Mouse (Mus musculus): Measurements from ENCODE around the gene Fmn2. TPM values are rescaled to one million over a fixed set of nuclear protein-coding genes. Genes with fewer than 3 reads are reported as not detected.

Gene Fmn2
- total RNA-seq, 2 experiments from 2014 or later: 5.0 to 5.9 TPM

DNA sequence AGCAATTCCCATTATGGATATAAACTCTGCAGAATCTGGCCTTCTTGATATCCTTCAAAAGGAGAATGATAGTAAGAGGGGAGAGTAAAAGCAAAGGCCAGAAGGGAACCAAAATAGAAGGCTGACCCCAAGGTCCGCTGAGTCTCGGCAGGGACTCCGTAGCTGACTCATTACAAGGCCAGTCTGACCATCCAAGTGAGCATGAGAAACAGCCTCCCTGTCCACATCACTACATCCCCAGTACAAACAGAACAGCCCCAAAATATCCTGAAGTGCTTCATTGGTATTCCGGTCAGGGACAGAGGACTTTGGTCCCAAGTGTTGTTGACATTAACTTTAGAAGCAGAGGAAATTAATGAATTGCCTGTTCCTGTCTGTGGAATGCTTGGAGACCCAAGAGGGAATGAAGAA lies 270.3 kb downstream of the Fmn2 start:
- DNase-seq (ENCODE audit: low spot score in 2 of 2): no peak

DNA sequence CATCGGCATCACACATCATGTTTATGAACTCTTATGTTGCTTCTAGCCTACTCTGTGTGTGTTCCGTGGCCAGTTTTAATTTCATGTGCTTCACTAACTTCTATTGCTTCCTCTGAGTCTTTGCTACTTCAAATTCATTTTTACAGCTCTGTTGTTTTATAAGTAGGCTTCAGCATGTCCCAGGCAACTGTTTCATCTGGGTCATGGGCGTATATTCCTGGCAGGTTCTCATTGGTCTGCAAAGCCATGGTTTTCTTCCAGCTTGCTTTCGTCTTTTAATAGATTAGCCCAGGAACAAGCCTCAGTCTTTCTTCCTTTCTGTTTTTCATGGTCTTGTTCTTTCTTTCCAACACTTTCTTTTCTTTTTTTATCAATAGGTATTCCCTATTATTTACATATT lies 279.4 kb downstream of the Fmn2 start:
- DNase-seq (ENCODE audit: low spot score in 2 of 2): no peak

DNA sequence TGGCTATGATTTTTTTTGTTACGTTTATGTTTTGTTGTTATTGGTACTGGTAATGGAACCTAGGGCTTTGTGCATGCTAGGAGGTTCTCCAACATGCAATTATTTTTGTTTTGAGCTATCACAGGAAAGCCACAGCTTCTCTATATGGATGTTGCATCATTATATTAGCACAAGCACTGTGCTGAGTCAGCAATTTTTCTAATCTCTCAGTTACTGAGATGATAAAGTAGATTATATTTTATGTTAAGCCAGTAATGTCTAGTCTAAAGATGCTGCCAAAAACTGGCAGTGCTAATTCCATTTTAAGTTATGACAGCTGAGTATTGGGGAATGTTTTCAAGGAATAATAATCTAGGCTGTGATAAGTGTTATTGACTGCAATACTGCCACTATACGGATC lies 287.0 kb downstream of the Fmn2 start:
- no peak for DNase-seq (ENCODE audit: low spot score in 2 of 2)

DNA sequence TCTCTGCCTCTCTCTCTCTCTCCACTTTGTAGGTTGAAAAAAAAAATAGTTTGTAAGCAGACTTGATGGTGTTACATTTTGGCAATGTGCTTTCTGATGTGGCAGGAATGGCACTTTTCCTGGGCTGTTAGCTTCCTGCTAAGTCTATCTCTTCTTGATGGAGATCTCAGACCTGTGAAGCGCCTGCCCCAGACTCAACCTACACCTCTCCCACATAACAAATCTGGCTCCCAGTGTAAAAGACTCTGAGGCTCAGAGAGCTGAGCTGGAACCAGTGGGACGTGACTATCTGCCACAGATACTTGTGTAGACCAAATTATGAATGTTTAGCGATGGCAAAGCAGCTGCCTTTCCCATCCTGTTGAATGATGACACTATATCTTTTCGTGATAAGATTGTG lies 310.2 kb downstream of the Fmn2 start:
- no peak for DNase-seq (ENCODE audit: low spot score in 2 of 2)

DNA sequence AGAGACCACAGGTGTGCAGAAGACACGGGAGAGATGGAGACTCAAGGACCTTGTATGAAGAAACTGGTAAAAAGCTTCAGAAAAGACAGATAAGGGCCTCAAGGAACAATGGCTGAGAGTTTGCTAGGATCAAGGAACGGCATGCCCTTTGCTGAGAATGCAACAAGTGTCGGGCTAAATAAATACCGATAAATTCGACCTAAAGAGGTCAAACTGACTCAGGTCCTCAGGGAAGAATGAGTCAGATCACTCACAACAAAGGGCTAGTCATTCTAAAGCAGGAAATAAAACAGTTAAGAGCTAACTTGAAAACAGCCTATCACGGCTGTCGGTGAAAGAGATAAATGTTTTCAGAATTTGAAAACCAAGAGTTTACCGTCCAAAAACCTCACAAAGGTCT lies 324.9 kb downstream of the Fmn2 start:
- no peak for DNase-seq (ENCODE audit: low spot score in 2 of 2)

DNA sequence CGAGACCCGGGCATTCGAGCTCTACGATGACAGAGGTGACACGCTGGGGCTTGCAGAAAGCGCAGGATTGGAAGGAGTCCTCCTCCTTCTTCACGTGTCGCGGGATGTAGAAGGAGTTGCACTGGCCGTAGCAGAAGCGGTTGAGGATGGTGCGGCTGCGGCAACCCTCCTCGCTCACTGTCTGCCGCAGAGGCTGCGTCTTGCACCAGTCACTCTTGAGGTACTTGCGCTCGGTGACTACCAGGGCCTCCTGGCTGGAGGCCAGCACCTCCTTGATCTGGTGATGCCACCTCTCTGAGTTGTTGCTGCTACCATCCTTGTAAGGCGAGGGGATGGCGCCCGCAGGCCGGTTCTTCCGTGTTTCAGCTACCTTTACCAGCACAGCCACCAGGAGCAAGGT lies 335.2 kb downstream of the Fmn2 start:
- no peak for DNase-seq (ENCODE audit: low spot score in 2 of 2)

DNA sequence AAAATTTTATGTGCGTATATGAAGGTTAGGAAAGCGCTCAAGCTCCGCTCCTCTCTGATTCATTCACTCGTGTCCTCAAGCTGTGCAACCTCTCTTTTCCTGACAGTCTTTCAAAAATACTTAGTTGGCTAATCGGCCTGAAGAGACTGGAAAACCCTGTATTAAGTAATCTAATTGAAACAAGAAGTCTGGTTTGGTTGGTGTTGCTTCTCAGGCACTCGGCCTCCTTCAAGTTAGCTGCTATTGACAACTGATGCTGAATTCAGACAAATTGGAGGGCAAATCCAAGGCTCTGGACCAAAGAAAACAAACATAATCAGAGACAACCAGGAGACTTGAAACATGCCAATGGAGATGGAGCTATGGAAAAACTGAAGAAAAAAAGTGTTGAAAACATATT lies 343.2 kb downstream of the Fmn2 start:
- DNase-seq (ENCODE audit: low spot score in 2 of 2): no peak

DNA sequence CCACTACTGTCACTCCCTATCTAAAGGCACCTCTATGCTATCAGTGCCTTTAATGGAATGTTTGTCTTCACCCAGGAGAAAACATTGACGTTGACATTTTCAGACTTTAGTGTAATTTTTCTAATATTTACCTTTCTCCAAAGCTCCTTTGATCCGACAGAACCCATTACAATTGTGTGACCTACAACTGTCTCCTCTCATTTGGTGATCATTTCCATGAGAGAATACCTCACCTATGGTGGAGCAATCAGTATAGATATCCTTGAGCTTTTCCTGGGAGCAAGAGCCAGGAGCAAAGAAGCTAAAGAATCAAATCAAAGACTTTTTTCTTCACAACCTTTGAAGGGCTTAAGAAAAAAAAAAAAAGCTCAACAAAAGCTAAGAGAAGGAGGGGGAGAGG lies 354.6 kb downstream of the Fmn2 start:
- no peak for DNase-seq (ENCODE audit: low spot score in 2 of 2)

DNA sequence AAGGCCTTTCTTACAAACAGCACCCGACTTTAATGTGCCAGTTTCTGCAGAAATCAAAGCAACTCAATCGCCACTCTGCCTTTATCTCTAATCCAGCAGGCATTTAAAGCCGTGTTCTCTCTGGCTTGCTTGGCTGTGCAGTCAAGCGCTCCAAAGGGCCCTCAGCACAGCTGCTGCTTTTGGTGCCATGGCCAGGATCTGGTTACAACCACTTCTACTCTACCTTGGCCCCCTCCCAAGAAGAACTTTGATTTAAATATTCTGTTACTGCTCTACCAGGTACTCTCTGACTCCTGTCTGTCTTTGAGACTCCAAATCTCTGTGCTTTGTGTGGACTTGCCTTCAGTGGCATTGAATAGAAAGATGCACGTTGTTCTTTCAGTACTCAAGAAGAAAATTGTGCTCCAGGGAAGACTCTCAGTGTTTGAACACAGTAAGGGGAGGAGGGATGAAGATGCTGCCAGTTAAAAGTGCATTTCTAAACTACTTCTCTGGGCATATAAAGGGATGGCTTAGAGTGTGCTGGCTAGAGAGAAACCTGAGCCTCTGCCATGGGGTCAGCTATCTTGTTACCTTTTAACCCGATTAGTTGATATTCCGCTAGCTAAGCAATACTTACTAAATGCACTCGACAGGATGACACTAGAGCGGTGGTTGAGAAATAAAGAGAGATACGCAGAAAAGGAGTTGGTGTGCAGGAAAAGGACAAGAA lies 358.9 kb downstream of the Fmn2 start:
- DNase-seq (ENCODE audit: low spot score in 2 of 2): no peak

Other genes with a start within 250 kb of the Fmn2 start
- gene Olfr419, start 249.8 kb upstream of the Fmn2 start, total RNA-seq (2021): not detected
- gene Mptx1, start 171.3 kb upstream of the Fmn2 start, total RNA-seq (2021): not detected
- gene Olfr417, start 136.7 kb upstream of the Fmn2 start, total RNA-seq (2021): not detected
- gene Olfr248, start 110.8 kb upstream of the Fmn2 start, total RNA-seq (2021): not detected
- not detected for gene Olfr414, start 77.8 kb upstream of the Fmn2 start, total RNA-seq (2021)
- gene Olfr220, start 59.7 kb upstream of the Fmn2 start, total RNA-seq (2021): not detected